Mouse (Mus musculus) lung, postnatal 0 days (tissue): ENCODE data around the gene Atl3.

ENCODE experiments used
- CTCF ChIP-seq: IDR thresholded peaks from 2 replicates; pipeline ENCODE4 v1.5.1; 2016; ENCODE audit warnings: antibody characterized with exemption, mild to moderate bottlenecking
- EP300 ChIP-seq: IDR thresholded peaks from 2 replicates; pipeline ENCODE4 v1.6.1; 2016; ENCODE audit warnings: antibody characterized with exemption, mild to moderate bottlenecking, control low read depth

DNA sequence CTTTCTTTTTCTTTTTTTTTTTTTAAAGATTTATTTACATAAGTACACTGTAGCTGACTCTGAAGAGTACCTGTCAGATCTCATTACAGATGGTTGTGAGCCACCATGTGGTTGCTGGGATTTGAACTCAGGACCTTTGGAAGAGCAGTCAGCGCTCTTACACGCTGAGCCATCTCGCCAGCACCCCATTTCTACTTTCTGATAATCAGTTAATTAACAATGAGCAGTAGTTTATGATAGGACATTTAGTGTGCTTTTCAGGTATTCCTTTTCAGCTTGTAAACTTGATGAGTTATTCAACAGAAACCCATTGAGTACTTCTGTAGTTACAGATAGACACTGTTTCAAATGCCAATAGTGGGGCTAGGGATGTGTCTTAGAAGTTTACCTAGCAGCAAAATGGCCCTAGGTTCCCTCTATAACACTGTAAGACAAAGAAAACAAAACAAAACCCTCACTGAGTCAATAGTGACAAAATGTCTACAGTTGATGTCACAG lies 14.0 kb upstream of the Atl3 start:
- TF ChIP-seq CTCF (no peak), EP300 (no peak)
